Mouse (Mus musculus): Measurements from ENCODE around the gene Chic2. TPM values are rescaled to one million over a fixed set of nuclear protein-coding genes. Genes with fewer than 3 reads are reported as not detected.

Chic2 gene
- total RNA-seq, 2 experiments from 2014 or later, result 39.4 to 49.4 TPM

DNA sequence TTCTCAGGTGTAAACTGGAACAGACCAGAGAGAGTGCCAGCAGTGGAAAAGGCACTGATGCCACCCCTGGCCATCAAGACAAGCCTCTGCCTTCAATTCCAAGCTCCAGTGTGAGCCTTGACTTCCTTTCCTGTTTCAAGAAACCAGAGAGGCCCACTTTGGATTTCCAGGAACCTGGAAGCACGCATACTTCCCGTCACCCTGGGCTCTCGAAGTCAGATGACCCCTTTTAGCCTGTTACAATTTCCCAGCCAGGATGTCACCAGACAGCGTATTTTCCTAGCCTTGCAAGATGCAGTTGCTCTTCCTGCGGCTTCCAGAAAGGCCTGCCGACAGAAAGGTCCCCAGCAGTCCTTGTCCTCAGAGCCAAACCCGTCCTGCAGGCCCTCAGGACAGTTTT is 65.0 kb downstream of the Chic2 start:
- DNase-seq (ENCODE audit: low spot score in 2 of 2), result no peak

- DNase-seq (ENCODE audit: low spot score in 2 of 2), result no peak
Observed at GRCm38 (mm10) chr5:74975507-74975906, 69.1 kb downstream of the Chic2 start.

DNA sequence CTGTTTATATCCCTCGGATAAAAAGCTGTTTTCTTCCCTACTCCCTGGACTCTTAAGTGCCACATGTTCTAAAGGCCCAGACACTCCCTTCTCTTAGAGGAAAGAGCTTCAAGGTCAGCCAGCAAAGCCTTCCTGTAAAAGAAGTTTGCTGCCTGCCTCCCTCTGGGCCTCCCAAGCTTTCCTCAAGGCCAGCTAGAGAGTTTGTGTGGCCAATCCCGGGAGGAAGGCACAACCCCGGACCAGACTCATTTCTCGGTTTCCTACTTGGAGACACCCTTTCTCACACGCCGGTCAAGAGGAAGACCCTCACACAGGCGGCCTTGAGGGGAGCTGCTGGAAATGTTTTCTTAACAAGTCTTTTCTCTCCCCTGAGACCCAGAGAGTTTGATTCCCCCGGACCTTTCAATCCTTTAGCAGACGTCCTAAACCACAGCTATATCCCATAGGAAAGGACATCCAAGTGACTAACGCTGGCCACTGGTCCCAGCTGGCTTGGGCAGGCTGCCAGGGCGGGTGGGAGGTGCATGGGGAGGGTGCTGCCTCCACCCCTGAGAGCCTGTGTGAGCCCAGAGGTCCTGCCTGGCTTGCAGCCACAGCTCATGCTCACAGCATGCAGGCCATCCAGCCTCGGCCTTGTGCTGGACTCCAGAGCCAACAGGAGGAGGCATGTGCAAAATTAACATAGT is 69.7 kb downstream of the Chic2 start:
- DNase-seq (ENCODE audit: low spot score in 2 of 2), result peak; percentile 47 to 72

DNA sequence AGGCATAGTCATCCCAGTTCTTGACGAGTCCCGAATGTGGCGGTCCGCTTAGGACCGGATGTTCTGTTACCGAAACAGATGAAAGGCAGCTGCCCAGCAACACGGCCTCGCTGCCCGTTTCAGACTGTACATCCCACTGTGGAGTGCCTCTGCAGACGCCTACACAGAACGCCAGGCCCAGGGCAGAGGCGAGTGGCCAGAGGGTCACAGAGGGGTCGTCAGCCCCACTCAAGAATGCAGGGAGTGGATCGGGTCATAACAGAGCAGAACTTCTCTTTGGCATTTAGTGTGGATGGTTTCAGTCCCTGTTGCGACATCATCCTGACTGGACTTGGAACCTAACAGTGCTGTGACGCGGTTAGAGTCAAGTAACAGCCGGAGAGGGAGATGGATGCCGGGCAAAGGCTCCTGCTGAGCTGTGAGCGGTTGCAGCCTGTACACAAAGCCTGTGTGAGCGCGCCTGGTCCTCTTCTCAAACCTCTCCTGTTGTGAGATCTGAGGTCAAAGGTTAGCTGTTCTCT is 70.5 kb downstream of the Chic2 start:
- peak in 1 of 2 experiments; percentile 15 for DNase-seq (ENCODE audit: low spot score in 2 of 2)

DNA sequence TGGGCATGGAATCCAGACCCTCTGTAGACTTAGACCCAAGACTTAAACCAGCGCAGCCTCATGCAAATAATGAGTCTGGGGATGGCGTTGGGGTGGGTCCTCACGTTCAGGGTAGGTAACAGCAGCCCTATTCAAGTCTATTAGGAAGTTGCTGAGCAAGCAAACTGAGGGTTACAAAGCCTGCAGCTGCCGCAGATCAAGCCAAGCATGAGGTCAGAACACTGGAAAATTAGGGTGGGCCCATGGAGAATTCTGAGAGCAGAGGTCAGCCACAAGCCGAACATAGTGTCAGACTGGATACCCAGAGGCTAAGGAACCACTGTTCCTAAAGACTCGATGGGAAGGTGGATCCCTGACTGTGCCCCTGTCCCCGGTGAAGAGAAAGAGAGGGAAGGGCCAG is 73.2 kb downstream of the Chic2 start:
- DNase-seq (ENCODE audit: low spot score in 2 of 2), result no peak

DNA sequence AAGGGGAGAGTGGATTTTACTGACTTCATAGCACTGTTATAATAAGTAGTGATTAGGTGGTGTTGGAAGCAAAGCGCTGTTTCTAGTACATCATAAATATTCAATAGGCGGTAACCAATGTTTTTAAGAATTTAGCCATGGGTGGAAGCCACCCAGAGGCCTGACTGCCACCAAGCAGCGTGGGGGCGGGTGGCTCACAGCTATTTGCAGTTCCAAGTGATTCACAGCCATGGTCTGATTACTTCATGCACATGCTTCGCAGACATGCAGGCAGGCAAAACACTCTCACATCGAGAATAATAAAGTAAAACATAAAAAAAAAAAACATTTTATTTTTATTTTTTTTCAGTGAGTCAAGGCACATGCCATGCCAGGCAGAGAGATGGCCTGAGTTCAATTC is 75.2 kb downstream of the Chic2 start:
- DNase-seq (ENCODE audit: low spot score in 2 of 2), result no peak

- DNase-seq (ENCODE audit: low spot score in 2 of 2), result no peak
Observed at GRCm38 (mm10) chr5:74967882-74968281, 76.7 kb downstream of the Chic2 start.

- DNase-seq (ENCODE audit: low spot score in 2 of 2), result no peak
Observed at GRCm38 (mm10) chr5:74966891-74967290, 77.7 kb downstream of the Chic2 start.

GRCm38 (mm10) chr5:74962771-74963170 is 81.8 kb downstream of the Chic2 start:
- no peak for DNase-seq (ENCODE audit: low spot score in 2 of 2)

DNA sequence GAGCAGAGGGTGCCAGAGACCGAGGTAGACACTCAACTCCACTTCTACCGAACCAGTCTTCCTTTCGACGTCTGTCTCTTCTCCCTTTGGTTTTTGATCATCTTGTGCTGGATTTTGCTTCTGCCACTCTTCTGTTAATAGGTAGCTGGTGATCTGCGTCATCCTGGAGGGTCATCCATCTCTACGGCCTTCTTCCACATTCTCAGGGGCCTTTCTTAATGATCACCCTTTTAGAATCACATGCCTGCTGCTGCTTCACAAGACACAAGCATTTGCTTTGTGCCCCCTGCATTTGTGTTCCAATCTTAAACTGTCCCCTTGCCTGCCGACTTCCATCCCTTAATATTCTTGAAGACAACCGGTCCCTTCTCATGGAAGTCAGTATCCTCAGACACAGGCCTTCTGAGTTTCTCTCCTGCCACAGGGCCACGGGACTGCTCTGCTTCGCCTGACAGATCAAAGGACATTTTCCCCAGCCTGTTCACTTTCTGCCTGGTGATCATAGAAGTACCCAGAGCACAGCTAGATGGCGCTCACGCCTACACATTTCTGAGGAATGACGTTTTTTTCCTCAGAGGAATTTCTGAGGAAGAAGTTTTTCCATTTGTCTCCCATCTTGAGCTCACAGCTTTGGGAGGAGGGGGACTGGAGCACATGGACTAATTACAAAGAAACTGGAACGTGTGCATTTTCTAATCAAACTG is 83.6 kb downstream of the Chic2 start:
- no peak for DNase-seq (ENCODE audit: low spot score in 2 of 2)

DNA sequence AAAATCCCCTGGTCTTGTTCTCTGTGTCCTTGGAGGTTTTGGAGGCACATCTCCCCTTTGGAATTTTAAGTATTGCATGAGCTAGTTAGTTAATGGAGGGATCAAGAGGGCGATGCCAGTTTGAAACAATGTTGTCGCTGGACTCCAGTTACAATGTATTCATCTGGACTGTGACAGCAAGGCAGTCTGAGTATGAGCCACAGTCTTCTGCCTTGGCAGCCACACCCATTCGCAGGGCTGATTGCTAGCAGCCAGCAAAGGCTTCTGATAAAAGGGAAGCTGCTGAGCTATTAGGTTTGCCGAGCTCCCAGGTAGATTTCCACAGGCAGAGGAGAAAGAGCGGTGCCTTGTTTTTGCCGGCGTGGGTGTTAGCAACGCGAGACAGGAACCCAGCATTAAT is 84.3 kb downstream of the Chic2 start:
- no peak for DNase-seq (ENCODE audit: low spot score in 2 of 2)

DNA sequence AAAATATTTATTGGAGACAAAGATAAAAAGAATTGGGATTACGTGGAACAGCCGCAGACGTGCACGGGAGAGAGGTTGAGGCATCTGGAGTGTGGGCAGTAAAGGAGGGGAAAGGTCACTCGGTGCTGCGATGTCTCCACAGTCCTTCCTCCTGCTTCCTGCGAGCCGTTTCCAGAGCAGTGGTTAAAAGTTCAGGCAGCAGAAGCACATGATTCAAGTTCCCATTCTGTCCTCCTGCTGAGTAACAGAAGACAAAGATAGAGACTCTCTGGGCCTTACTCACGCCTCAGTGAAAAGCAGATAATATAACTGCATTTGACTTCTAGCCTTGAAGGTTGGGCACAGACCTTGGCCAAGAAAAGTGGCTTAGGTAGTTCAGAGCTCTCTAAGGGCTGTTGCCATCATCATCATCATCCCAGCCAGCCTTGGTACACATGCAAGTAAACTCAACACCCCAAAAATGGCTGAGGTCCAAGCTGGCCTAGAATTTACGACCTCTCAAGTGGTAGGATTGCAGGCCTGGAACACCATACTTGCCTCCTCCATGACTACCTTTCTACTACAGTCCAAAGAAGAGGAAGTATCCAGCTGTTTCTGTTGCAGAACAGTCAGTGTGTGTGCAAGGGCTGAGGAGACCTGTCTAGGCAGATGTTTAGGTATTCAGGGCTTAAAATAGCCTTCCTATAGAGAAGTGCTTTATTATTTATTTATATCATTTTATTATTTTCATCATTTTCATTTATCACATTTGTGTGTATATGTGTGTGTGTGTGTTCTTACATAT is 87.1 kb downstream of the Chic2 start:
- DNase-seq (ENCODE audit: low spot score in 2 of 2), result no peak

DNA sequence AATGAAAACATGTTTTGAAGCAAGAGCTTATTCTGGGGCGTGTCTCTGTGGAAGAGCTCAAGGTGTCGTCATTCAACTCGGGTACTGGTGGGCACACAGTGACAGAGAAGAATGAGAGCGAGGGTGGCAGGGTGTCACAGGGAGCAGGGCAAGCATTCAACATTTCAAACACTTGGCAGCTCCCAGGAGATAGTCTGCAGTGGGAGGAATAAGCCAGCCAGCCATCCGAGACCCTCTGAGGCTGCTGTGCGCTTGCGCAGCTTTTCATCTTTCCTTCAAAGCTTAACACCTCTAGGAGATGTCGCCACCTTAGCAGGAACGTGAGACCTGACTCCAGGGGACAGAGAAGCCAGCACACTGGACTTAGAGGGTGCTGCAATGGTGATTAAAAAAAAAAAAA is 88.2 kb downstream of the Chic2 start:
- no peak for DNase-seq (ENCODE audit: low spot score in 2 of 2)

GRCm38 (mm10) chr5:74955565-74955964 is 89.0 kb downstream of the Chic2 start:
- DNase-seq (ENCODE audit: low spot score in 2 of 2), result no peak

GRCm38 (mm10) chr5:74952938-74953337 is 91.6 kb downstream of the Chic2 start:
- DNase-seq (ENCODE audit: low spot score in 2 of 2), result no peak

DNA sequence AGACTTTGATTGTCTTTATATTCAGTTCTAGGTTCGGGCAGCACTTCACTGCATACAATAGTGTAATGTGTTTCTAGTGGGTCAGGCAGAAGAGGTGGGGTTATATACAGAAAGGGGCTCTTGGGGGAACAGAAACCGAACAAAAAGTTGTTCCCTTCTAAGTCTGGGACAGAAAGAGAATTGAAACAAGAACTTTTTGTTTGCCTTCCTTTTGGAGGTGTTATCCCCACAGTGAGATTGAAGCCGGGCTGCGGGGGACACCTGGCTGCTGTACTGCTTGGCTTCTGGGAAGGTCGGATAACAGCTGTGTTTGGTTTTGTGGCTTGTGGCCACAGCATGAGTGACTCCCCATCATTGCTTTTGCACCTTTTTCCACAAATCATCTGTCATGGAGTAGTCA is 93.2 kb downstream of the Chic2 start:
- no peak for DNase-seq (ENCODE audit: low spot score in 2 of 2)

DNA sequence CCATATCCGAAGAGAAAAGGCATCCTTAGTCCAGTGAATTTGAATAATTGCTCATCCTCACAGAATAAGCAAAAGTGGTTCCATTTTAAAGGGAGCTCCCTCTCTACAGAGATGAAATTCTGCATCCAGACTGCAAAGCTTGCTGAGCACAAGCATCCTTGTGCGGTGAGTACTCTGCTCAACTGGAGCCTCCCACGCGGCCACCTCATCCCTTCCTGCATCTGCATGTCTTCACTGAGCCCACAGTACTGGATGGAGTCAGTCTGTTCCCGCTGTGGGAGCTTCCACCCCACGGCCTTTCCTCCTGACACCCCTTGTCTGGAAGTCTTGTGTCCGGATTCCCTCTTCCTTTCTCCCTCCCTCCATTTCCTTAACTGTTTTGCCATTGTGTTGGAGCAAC is 95.3 kb downstream of the Chic2 start:
- no peak for DNase-seq (ENCODE audit: low spot score in 2 of 2)

DNA sequence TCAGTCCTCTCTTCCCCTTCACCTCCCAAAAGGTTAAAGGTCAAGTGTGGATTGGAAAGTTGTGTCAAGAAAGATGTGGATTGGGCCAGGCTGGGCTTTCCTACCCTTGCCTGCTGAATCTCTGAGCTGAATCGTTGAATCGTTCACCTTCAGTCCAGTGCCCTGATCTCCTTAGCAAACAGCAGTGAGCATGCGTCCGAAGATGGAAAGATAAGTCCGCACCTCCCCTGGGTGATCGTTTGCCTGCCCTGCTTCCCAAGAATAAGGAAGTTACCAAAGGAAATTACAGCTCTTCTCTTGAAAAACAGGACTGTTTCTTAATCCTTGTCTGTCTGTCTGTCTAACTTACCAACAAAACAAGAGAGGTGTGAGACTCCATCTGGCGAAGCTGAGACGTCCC is 96.1 kb downstream of the Chic2 start:
- no peak for DNase-seq (ENCODE audit: low spot score in 2 of 2)
